Mouse (Mus musculus): ENCODE measurements around the gene Bpifb1. TPM values are rescaled to one million over a fixed set of nuclear protein-coding genes. Genes with fewer than 3 reads are reported as not detected.
"Not testable (repeated sequence)": the region's sequence is repeated elsewhere in the genome, so short reads cannot be mapped to it uniquely, and the experiment has no call there.

Gene Bpifb1
- total RNA-seq (2015; ENCODE audit: low replicate concordance): not detected in 2 replicates
- not detected in 2 replicates for total RNA-seq (2017; ENCODE audit: low replicate concordance)

DNA sequence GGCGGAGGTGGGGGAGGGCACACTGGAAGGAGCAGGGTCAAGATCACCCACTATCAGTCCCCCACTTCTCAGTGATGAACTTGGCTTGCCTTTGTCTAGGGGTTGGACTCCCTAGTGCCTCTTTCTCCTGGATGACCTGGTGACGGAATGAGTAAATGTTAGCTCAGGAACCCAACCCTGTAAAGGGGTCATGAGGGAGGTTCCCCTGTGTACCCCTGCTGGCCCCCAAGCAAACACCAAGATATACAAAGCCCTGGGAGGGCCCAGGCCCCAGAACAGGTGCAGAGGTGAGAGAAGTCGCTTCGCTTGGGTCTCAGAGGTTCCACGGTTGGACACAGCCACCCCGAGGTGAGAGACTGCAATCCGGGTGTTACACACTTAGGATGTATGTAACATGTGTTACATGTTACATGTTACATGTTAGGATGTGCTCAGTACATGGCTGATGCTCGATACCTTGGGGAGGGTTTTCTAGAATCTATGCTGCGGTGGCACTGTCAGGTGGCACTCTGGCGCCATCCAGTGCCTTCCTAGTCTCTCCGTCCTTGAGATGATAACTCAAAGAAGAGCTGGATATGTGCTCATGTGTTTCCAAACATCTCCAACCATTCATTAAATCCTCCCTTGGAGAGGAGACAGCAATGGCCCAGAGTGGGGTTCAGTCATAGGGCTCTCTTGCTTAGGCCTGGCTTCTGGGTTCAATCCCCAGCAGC, at the start of gene Bpifb1:
Gene Bpifb1, plus strand, starts transcription at position 273 of the 713 bp plus-strand sequence.
- ATAC-seq (replicated peaks; ENCODE audit: low FRiP score, poor library complexity, severe bottlenecking): no peak

DNA sequence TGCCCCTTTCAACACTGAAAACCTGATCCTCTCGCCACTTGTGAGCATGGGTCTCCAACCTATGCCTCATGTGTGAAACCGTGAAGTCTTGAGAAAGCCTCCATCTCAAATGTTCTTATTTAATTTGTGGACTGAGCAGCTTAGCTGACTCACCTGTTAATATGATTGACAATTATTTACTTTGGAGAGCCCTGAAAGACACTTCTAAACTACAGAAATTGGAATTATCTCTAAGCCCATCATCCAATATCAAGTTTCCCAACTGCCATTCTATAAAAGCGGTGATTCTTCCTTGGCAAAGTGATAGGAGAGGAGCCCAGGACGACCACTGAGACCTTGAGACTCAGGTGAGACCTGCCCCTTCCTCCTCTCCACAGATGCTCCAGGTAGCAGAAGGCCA, 48.0 kb upstream of the Bpifb1 start, which contains the start of gene Bpifa1:
Gene Bpifa1, plus strand, starts transcription at position 301 of the 400 bp plus-strand sequence.
- no peak for ATAC-seq (replicated peaks; ENCODE audit: low FRiP score, poor library complexity, severe bottlenecking)

DNA sequence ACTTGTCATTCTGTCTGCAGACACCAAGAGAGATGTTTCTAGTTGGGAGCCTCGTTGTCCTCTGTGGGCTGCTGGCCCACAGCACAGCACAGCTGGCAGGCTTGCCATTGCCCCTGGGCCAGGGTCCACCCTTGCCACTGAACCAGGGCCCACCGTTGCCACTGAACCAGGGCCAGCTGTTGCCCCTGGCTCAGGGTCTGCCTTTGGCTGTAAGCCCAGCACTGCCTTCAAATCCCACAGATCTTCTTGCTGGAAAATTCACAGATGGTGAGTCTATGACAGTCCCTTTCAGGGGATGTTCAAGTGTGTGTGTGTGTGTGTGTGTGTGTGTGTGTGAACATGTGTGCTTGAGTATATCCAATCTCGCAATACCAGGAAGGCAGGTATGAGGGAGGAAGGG, 46.9 kb upstream of the Bpifb1 start:
- ATAC-seq (replicated peaks; ENCODE audit: low FRiP score, poor library complexity, severe bottlenecking): no peak

DNA sequence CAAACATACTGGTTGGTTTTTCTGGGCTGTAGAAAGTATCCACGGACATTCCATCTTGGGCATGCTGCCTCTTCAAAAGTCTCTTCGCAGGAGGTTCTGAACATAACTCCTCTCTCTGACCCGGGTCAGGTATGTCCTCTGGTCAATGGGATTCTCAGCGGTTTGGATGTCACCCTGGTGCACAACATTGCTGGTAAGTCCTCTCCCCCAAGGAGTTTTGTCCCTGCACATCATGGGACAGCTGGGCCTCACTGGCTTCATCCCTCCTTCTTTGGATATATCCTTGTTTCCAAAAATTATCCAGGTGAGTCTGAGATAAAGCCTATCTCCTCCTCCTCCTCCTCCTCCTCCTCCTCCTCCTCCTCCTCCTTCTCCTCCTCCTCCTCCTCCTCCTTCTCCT, 43.1 kb upstream of the Bpifb1 start:
- ATAC-seq (replicated peaks; ENCODE audit: low FRiP score, poor library complexity, severe bottlenecking): no peak

DNA sequence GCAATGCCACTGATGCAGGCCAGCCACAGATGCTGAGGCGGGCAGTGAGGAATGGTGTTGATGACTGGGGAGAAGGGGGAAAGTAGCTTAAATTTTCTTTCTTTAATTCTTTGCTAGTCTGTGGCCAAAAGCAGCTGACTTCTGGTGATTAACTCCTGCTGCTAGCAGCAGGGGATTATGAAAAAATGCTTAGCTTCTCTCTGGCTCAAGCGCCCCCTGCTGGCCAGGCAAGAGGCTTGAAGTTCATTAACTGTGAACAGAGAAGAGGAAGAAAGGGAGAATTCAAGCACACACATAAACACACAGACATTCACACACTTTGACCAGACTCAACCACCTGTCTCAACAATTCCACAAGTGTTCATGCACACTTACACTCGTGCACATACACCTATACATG, 32.2 kb upstream of the Bpifb1 start:
- ATAC-seq (replicated peaks; ENCODE audit: low FRiP score, poor library complexity, severe bottlenecking): no peak

DNA sequence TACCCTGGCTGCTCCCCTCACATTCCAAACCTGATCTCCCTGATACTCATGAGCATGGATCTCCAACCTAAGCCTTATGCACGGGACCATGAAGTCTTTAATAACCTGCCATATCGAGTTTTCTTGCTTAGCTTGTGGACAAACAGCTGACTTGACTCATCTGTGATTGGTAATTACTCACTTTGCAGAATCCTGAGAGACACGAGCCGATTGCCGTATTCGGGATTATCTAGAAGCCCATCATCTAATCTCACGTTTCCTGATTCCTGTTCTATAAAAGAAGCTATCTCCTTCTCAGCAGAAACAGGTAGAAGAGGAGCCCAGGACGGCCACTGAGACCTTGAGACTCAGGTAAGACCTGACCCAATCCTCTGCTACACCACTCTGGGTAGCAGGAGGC, 28.3 kb upstream of the Bpifb1 start, which contains the start of gene Bpifa5:
Gene Bpifa5, plus strand, starts transcription at position 301 of the 400 bp plus-strand sequence.
- no peak for ATAC-seq (replicated peaks; ENCODE audit: low FRiP score, poor library complexity, severe bottlenecking)

DNA sequence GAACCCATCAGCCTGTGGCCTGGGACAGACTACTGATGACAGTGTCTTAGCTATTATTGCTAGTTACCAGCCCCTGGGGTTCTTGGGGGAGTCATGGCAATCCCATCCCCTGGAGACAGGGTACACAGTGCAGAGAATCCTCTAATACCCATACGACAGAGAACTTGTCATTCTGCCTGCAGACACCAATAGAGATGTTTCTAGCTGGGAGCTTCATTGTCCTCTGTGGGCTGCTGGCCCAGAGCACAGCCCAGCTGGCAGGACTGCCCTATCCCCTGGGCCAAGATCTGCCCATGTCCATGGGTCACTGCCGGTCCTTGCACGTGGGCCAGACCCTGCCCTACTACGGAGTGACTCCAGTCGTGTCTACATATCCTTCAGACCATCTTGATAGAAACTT, 27.3 kb upstream of the Bpifb1 start:
- no peak for ATAC-seq (replicated peaks; ENCODE audit: low FRiP score, poor library complexity, severe bottlenecking)

DNA sequence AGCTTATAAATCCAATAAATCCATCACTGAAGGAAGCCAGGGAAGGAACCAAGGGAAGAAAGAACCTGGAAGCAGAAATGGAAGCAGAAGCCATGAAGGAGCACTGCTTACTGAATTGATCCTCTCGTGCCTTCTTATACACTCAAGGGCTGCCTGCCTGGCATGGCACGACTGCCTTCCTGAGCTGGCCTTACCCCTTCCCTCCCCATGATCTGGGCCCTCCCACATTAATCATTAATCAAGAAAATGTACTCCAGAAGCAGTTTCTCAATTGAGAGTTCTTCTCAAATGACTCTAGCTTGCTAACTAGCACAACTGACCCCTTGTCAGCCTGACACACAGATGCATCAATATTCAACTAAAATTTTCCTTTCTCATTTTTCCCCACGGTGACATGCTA, 21.4 kb upstream of the Bpifb1 start:
- ATAC-seq (replicated peaks; ENCODE audit: low FRiP score, poor library complexity, severe bottlenecking): no peak

DNA sequence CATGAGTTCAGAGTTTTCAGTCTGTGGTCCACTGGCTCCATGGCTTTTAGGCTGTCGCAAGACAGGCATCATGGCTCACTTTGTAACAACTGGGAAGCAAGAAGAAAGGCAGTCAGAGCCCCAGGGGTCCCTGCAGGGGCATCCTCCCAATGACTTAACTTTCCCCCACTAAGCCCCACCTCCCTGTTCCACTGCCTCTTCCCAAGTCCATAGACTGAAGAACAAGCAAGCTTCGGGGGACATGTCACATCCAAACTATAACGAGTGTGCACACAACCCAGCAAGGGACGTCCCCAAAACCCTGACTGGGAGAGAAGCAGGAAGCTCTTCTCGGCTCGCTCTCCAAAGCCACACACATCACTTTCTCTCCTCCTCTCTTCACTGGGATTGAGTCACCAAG, 19.0 kb upstream of the Bpifb1 start:
- no peak for ATAC-seq (replicated peaks; ENCODE audit: low FRiP score, poor library complexity, severe bottlenecking)

DNA sequence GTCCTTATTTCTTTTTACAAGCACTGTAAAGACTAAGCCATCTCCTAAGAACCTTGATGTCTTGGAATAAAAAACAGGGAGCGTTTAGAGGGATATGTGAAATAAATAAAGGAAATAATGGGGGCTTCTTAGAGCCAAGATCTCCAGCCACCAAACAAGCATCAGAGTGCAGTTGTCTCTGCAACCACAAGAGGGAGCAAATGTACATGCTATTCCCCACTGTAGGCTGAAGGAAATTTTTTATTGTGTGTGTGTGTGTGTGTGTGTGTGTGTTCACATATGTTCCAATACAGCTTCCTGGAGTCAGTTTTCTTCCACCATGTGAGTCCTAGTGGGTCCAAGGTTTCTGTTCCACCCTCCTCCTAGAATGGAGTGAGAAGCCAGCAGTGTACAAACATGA, 17.3 kb upstream of the Bpifb1 start:
- peak; percentile 52; the same call in 1 of the 2 replicates for ATAC-seq (replicated peaks; ENCODE audit: low FRiP score, poor library complexity, severe bottlenecking)

DNA sequence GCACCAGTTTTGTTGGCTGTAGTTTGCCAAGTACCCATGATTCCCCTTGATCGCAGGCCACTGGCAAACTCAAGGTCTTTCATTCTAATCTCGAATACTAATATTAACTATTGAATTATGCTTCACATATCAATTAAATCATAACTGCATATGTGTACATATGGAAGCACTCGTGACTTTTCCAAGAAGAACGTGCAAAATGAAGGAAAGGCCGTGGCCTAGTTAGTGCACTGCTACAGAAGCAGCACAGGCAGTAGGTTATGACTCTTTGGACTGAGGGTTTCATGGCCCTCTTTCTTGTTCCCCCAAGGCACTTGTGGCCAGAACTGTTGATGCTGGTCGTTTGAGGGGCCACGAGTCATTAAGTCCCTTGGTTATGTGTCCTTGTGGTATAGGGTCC, 8.7 kb upstream of the Bpifb1 start:
- ATAC-seq (replicated peaks; ENCODE audit: low FRiP score, poor library complexity, severe bottlenecking): not testable (repeated sequence)

DNA sequence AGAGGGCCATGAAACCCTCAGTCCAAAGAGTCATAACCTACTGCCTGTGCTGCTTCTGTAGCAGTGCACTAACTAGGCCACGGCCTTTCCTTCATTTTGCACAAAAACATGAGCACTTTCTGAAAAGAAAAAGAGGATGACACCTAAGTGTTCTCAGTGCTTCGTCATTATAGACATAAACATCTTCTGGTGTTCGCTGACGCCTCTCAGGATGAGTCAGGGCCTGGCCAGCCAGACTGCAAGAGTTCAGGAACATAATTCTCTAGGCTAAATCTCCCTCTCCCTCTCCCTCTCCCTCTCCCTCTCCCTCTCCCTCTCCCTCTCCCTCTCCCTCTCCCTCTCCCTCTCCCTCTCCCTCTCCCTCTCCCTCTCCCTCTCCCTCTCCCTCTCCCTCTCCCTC, 7.6 kb upstream of the Bpifb1 start:
- not testable (repeated sequence) for ATAC-seq (replicated peaks; ENCODE audit: low FRiP score, poor library complexity, severe bottlenecking)

DNA sequence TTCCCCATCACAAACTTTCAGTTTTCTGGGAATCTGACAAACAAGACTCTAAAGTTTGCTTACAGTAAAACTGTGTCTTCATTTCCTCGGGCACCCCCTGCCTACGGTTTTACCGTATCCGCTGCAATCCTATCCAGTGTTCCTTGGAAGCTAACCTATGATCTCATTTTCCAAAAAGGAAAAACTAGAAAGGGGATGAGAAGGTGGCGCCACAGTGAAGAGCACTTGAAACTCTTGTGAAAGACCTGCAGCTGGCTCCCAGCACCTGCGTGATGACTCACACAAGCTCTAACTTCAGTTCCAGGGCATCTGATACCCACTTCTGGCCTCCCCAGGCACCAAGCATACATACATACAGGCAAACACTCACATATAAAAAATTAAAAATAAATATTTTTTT, 5.3 kb upstream of the Bpifb1 start:
- ATAC-seq (replicated peaks; ENCODE audit: low FRiP score, poor library complexity, severe bottlenecking): no peak

DNA sequence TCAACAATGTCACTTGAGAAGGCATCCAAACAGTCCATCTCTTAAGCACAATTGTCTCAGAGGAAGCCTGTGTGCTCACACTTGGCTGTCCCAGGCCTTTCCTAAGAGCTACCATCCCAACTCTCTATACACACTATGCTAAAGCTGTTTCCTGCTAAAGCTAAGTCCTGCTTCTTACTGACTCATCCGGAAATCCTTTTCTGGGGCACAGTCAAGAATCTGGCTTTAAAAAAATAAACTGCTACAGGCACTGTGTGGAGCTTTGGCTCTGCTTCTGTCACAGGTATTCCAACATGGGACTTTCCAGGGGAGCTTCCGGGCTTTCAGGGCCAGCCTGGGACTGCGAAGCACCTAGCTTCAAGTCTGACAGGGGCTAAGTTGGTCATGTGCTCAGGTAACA, 4.9 kb upstream of the Bpifb1 start:
- ATAC-seq (replicated peaks; ENCODE audit: low FRiP score, poor library complexity, severe bottlenecking): no peak

DNA sequence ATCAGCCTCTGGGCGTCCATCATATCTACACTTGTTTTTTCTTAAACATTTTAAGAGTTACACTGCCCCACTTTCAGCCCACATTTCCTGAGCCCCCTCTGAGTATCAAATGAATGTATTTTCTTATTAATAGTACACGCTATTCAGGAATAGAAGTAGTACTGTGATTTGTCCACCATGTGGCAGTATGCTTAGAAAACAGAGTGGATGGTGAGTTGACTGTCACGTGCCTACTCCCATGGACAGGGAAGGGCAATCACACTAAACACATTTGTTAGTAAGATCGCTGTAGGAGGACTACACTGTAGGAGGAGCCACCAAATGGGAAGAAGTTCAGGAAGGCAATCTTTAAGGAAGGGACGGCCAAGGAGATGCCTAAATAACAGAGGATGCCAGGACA, 3.1 kb upstream of the Bpifb1 start:
- no peak for ATAC-seq (replicated peaks; ENCODE audit: low FRiP score, poor library complexity, severe bottlenecking)

DNA sequence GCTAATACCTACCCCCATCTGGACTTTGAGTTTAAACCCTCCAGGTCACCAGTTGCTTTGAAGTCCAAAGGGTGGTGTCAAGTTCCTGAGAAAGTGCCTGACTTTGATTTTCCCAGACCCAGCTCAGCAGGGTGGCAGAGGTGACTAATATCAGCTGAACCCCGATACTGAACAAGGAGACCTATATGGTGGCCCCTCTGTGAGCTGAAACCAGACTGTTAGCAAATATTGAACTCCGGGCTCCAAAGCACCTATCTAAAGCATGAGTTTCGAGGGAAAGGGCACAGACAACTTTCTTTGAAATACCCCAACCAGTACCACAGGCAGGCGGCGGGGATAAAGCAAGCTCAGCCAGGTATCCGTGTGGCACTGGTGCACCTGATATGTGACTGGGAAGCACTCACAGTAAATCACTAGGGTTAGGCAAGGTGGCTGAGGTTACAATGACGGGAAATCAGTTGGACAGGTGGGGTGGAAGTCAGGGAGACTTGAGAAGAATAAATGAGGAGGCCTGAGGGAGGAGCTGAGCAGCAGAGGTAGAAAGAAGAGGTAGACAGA, 662 bp upstream of the Bpifb1 start:
- ATAC-seq (replicated peaks; ENCODE audit: low FRiP score, poor library complexity, severe bottlenecking): no peak

DNA sequence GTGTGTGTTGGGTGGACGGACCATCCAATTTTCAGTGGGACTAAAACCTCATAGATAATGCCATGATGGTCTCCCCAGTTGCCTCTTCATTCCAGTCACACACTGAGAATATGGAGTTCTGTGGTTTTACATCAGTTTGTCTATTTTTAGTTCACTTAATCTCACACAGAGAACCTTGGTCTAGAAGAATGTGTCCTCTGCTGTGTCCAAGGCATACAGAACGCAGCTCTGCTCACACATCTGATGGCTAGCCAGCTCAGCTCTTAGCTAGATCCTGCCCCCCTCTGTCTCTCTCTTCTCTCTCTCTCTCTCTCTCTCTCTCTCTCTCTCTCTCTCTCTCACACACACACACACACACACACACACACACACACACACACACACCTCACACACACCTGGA, 1.5 kb downstream of the Bpifb1 start:
- no peak for ATAC-seq (replicated peaks; ENCODE audit: low FRiP score, poor library complexity, severe bottlenecking)

DNA sequence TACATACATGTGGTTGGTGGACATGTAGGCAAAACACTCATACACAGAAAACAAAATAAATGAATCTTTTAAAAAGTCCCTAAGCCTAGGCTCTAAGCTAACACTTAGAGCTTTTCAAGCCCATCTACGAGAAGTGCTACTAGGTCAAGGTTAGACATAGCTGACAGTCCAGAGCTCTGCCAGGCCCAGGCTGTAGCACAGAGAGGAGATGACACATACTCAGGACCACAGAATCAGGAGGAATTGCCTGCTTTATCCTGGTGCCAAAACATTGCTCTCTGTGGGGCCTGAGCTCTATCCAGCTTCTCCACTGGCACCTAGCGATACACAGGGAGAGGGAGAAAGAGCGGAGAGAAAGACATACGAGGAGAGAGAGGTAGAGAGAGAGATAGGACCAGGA, 2.5 kb downstream of the Bpifb1 start:
- no peak for ATAC-seq (replicated peaks; ENCODE audit: low FRiP score, poor library complexity, severe bottlenecking)

DNA sequence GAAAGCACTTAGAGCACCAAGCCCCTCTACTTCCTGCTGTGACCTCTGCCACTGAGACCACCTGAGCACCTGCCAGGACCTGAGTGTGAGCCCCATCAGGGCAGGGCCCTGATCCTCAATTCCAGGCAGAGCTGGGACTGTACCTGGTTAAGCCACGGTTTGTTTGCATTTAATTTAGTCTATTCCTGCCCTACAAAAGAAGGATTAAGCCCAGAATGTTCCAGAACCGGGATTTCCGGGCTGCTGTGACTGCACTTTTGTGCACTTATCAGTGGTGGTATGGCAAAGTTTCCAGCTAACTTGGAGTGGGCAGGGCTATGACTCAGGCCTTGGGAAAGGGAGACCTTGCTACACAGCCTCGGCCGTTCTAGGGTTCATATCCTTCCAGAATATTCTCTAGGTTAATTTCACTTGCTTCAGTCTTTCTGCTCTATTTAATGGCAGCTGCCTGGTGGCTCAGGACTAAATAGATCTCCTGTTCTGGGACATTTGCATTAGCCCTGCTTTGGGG, 3.4 kb downstream of the Bpifb1 start:
- ATAC-seq (replicated peaks; ENCODE audit: low FRiP score, poor library complexity, severe bottlenecking): no peak

DNA sequence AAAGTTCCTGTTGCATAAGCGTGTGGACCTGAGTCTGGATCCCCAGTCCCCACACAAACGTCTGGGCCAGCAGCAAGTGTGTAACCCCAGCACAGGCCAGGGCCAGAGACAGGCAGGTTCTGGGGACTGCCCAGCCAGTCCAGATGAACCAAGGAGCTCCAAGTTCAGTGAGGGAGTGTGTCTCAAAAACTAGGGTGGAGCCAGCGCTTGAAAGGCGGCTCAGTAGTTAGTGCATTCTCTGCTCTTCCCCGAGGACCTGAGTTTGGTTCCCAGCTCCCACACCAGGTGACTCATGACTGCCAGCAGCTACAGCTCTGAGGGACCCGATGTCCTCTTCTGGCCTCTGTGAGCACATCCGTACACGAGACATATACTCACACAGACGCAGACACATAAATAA, 6.4 kb downstream of the Bpifb1 start:
- no peak for ATAC-seq (replicated peaks; ENCODE audit: low FRiP score, poor library complexity, severe bottlenecking)

DNA sequence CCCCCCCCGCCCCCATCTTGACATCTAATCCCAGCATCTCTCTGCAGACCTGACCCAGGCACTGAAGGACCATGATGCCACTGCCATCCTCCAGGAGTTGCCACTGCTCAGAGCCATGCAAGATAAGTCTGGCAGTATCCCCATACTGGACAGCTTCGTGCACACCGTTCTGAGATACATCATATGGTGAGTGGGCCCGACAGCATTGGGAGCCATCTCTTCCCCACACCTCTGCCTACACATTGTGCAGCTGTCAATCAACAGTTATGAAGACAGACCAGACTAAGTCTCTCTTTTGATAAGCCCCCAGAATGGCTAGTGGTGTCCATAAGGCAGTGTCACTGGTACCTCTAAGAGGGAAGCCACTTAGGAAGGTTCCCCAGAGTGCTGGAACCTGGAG, 14.0 kb downstream of the Bpifb1 start:
- no peak for ATAC-seq (replicated peaks; ENCODE audit: low FRiP score, poor library complexity, severe bottlenecking)
